Mouse (Mus musculus) skeletal muscle tissue, adult 2 months (tissue): ENCODE data around the gene Nup210l.
"Not testable (repeated sequence)": the region's sequence is repeated elsewhere in the genome, so short reads cannot be mapped to it uniquely, and the experiment has no call there.

Experiments used
- DNase-seq: peaks from one replicate; pipeline ENCODE4 v3.0.0-alpha.2; 2012; ENCODE audit warnings: low read depth, low spot score

Gene Nup210l

DNA sequence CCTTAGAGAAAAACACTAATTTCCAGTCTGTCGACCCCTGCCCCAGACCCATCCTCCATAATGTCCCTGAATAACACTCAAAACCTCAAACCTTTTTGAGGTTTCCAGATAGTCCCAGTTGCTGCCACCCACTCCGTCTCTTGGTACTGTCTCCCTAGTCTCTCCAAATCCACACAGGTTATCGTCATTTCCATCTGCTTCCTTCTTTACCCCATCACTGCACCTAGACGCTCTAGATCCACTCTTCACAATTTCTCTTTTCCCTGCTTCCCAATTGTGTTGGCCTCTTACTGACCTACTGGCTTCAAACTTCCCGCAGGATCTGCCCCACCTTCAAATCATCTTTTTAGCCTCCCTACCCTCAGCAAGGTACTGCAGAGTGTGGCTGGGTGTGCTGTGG, 117.2 kb downstream of the Nup210l start:
- no peak for DNase-seq

DNA sequence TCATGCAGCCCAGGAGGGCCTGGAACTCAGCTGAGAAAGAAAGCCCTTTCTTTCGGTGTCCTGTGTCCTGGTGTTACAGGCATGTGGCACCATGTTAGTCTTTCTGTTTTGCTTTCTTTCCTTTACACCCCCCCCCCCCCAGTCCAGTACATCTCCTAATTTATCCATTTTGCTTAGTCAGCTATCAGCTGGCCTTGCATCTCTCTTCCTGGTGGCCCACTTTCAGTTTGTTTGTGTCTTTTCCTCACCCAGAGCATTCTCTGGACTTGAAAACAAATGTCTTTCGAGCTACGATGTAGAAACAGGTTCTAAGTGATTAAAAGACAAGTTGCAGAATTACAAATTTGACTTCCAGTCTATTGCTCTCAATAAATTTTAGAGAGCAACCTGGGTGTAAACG, 118.5 kb downstream of the Nup210l start:
- DNase-seq: no peak

DNA sequence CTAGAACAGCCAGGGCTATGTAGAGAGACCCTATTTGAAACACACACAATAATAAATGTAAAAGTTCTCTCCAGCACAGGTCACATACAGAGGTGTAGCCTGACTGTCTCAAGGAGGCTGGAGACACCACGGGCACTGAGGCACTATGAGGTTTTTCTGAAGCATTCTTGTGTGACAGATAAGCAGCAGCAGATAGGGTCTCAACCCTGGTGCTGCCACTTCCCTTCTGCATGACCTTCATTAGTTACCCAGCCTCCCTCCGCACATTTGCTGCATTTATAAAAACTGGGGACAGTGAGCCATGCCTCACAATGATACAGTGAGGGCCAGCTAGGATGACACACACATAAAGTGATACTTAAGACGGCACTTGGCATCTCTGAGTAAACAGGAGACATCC, 119.0 kb downstream of the Nup210l start:
- peak; percentile 27 for DNase-seq

DNA sequence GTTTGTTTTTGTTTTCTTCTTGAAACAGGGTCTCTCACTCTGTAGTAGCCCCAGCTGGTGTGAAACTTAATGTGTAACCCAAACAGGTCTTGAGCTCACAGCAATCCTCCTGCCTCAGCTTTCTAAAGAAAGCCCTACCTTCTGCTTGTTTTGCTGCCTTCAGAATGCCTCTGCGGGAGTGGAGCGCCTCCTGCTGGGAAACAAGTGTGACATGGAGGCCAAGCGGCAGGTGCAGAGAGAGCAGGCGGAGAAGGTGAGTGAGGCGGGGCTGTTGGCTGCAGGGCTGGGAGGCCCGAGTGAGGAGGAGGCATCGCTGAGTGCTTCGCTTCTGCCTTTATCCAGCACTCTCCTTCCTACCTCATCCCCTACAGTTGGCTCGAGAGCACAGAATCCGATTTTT, 120.4 kb downstream of the Nup210l start:
- DNase-seq: no peak

DNA sequence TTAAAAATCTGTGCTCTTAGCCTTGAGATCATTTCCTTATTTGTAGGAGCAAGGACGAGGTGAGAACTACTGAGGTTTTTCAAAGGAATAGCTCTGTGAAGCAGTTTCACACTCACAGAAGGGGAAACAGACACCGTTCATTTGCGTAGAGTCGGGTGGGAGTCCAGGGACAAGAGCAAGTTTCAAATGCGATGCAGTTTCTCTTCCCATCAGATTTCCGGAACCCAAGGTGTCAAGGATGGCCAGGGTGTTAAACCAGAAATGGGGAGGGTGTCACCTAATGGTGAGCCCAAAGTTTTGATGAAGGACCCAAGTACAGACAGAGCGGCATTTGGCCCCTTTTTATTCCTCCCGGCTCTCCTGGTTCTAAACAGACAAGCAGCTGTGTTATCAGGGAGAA, 127.1 kb downstream of the Nup210l start:
- DNase-seq: no peak

DNA sequence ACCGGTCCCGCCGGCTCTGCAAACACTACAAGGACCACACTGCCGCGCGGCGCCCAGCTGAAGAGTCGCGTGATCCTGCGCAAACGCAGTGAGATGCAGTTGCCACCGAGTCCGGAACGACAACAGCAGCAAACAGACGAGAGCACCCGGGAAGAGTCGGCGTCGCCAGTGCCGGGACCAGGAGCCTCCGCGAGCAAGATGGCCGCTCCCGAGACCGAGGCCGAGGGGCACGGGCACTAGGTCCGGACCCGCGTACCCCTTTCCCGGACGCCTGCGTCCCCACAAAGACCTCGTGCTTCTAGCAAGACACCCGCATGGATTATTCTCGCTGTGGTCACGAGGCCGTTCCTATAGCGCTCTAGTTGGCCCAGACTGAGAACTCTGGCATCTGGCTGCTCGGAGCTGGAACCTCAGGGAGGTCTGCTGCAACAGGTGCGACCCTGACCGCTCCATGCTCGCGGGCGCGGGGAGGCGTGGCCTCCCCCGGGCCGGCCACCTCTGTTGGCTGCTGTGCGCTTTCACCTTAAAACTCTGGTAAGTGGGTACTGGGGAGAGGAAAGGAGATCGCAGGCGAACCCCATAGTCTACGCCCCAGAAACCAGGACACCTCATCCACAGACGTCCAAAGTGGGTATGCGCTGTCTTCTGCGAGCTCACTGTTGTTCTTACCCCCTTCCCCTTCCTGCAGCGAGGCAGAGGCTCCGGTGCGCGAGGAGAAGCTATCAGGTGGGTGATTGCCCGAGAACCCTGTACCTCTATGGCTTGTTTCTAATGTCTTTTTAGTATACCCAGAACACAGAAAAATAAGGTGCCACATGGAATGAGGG, 127.8 kb downstream of the Nup210l start, which contains the start of gene Jtb:
Gene Jtb (plus strand): TSS at position 91 of the 827 bp plus-strand sequence.
- peak; percentile 95 for DNase-seq

DNA sequence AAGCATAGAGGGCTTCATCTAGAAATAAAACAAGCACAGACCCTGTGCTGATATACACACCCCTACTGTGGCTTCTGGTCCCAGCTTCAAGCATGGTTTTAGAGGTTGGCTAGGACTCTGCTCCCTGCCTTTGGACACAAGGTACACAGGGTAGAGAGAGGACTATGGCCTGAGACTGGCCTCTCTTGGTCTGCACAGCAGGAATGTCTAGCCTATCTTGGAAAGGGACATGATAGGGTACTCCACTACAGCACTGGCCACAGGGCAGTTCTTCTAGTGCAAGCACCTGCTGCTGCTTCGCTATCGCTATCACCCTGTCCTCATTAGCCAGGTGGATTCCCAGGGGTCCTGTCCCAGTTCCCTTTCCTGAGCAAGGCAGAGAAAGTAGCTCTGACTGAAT, 137.3 kb downstream of the Nup210l start:
- DNase-seq: no peak

DNA sequence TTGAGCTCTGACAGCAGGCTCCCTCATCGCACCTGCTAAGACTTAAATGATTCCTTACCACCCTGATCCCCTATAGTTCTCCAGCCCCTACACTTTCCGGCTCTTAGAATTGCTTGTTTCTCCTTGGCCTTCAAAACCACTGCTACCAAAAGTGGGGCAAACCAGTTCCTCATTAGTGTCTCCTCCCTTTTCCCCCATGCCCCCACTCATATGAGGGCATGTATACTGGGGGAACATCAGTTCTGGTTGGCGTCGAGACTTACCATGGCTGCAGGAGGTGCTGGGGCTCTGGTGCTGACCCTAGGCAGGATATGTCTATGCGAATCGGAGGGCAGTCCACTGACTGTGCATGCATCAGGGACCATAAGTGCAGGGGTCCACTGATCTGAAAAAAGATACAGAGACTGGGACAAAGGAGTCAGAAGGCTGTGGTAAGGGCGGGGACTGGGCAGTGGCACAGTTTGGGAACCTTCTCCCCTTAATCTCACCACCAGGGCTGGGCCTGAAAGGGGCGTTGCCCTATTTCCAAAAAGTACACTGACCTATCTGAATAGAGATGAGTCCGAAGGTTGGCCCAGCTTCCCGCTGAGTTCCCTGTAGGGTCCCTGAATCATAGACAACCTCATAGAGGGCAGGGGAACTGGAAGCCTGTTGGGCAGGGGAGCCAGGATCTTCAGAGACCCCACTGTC, 137.9 kb downstream of the Nup210l start:
- DNase-seq: no peak

DNA sequence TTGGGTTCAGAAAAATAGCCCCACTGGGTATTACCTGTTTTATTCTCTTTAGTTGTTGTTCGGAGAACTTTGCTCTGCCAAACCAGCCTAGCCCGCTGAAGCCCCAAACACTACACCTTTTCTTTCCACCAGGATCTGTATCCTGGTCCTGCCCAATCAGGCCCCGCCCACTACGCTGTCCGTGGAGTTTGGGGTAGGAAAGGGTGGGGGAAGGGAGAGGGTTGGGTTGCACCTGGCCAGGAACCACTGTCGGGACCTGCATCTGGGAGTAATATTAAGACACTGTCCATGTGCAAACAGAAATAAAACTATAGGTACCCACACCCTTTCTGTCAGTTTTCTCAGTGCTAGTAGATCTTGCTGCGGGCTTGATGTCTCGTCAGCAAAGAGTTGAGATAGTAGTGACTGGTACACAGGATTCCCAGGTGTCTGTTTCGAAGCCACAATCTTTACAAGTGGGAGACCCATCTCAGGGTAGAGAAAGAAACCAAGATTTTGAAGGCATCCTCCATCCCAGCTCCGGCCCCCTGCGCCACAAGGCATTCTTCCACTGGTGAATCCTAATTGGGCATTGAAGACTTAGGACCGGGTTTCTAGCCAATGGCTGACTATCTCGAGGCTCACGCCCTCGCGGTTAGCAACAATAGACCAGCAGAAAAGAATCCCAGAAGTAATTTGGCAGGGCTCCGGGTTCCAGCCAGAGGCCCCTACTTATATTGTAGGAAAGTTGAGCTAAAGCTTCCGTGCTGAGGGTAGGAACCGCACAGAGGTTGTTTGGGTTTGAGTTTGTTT, 139.2 kb downstream of the Nup210l start, which contains the start of gene Creb3l4:
Gene Creb3l4 (minus strand): TSS at position 529 of the 792 bp plus-strand sequence.
- DNase-seq: no peak

DNA sequence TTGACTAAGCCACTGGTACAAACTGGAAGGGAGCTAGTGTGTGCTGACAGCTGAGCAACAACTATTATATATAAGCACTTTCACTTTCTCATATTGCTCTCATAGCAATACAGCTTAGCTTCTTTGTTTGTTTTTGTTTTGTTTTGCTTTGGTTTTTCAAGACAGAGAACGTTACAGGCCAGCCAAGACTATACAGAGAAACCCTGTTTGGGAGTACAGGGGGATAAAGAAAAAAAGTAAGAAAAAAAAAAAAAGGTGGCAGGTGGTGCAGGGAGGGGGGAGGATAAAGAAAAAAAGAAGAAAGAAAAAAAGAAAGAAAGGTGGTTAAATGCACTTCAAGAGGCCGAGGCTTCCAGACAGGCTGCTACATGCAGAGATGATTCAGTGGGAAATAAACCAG, 141.5 kb downstream of the Nup210l start:
- DNase-seq: no peak

DNA sequence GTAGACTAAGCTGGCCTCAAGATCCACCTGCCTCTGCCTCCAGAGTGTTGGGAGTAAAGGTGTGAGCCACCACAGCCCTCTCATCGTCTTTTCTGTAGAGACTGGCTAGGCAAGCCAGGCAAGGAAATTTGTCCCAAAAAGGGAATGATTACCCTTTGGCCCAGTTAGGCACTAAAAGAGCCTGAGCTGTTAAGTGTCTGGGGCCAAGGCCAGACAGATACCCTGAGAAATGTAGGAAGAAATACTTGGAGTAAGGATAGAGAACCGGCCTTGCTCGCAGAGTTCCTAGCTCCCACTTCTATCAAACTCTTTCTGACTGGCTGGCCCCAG, 143.7 kb downstream of the Nup210l start:
- no peak for DNase-seq

DNA sequence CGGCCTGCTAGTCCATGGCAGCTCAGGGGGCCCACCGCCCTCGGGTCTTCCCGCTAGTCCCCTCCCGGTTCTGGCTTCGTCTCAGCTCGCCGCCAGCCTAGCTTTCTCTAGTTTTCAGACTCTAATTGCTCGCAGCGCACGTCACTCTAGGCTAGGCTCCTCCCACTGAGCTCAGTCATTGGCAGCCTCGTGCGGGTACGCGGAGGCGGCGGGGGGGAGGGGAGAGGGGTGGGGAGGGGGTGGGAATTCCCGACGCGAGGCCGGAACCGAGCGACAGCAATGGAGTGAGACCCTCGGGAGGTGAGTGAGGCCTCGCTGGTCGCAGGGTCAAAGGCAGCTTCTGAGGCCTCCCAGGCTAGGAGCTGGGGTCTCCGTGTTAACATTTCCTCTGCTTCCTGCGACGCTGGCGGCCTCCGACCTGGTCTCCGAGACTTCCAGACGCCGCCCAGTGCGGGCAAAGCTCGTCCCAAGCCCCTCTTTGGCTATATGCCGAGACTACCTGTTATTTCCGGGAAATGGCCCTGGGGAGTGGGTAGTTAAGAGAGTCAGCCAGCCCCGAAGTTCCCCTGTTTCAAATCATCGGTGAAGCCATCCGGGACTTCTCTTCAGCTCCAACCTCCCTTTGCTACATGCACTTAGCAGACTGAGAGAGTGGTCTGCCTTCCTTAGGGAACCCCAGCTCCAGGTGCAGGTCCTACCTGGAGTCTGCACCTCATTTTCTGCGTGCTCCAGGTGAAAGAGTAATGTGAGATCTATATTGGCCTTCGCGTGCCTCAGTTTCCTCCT, 144.2 kb downstream of the Nup210l start, which contains the start of gene Slc39a1:
Gene Slc39a1 (plus strand): TSS at position 213 of the 786 bp plus-strand sequence.
- DNase-seq: peak; percentile 92

DNA sequence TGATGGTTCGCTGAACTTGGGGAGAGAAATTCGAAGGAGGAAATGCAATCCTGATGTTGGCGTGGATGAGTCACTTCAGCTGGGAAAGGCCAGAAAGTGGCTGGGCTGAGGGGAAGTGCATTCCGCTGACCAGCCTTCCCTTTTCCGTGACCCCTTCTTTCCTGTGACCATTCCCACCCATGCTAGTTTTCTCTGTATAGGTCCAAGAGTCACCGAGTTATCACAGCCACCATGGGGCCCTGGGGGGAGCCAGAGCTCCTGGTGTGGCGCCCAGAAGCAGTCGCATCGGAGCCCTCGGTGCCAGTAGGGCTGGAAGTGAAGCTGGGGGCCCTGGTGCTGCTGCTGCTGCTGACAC, 144.8 kb downstream of the Nup210l start:
- DNase-seq: no peak

DNA sequence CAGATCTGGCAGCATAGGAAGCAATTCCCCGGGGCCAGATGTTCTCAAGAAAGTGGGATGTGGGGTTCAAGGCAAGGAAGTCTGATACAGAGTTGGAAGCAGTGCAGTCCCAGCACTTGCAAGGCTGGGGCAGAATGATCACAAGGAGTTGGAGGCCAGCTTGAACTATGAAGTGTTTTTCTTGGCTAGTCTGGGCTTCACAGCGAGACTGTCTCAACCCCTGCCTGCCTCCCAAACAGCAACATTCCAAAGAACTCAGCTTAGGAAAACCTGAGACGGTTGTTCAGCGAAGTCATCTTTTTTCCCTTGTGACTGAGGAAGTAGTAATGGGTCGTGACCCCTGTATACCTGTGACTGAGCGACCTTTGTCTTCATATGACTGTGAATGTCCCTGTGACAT, 146.9 kb downstream of the Nup210l start:
- no peak for DNase-seq

DNA sequence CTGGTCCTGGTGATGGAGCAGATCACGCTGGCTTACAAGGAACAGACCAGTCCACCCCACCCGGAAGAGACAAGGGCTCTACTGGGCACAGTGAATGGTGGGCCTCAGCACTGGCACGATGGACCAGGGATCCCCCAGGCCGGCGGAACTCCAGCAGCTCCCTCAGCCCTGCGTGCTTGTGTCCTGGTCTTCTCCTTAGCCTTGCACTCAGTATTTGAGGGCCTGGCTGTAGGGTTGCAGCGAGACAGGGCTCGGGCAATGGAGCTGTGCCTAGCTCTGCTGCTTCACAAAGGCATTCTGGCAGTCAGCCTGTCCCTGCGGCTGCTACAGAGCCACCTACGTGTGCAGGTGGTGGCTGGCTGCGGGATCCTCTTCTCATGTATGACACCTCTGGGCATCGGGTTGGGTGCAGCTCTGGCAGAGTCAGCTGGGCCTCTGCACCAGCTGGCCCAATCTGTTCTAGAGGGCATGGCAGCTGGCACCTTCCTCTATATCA, 147.8 kb downstream of the Nup210l start:
- not testable (repeated sequence) for DNase-seq

DNA sequence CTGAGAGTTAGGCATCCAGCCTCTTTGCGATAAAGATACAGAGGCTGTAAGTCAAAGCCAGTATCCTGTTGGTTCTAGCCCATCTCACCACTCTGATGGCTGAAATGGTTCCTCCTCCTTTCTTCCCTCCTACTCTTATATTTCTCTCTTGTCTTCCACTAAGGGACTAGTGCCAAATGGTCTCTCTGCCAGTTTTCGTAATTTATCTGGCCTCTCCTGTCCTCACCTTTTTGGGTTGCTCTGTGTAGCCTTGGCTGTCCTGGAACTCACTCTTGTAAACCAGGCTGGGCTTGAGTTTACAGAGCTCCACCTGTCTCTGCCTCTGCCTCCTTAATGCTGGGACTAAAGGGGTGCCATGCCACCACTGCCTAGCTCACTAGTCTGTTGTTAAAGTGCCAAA, 148.7 kb downstream of the Nup210l start:
- DNase-seq: not testable (repeated sequence)

DNA sequence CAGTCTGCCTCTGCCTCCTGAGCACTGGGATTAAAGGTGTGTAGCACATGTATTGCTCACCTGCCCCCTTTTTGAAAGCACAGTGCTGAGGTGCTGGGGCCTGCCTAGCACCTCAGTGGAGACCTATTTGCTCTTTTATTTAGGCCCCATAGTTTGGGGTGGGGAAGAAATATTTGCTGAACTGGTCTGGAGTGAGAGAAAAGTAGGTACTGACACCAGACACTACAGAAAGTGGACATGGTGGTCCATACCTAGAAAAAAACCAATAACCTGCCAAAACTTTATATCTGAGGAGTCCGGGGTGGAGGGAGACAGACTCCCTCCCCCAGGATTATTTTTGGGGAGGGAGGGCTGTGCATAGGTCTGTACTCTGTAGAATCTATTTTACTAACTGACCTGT, 149.2 kb downstream of the Nup210l start:
- not testable (repeated sequence) for DNase-seq

DNA sequence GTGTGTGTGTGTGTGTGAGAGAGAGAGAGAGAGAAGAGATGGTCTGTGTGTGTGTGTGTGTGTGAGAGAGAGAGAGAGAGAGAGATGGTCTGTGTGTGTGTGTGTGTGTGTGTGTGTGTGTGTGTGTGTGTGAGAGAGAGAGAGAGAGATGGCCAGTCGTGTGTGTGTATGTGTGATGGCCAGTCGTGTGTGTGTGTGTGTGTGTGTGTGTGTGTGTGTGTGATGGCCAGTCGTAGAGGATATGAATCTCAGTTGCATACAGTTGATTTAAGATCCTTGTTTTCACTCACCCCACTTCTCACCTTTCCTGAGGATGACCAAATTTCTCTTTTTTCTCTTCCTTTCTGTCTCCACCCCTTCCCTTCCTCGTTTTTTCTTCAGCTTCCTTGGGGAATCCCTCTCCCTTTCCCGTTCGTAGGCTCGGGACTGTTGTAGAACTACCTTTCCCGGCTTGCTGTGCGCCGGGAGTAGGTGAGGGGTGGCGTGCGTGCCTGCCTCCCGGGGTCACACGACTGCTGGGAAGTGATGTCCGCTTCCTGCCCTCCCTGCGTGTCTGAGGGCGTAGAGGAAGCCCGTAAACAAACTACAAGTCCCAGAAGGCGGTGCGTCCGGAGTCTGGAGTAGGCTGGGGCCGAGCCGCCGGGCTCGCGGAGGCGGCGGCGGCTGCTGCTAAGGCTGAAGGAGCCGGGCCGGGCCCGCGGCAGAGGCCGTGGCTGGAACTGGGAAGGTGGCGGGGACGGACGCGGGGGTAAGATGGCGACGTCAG, 149.9 kb downstream of the Nup210l start, which contains the start of gene Crtc2:
Gene Crtc2 (plus strand): TSS at position 511 of the 766 bp plus-strand sequence.
- DNase-seq: peak; percentile 97

DNA sequence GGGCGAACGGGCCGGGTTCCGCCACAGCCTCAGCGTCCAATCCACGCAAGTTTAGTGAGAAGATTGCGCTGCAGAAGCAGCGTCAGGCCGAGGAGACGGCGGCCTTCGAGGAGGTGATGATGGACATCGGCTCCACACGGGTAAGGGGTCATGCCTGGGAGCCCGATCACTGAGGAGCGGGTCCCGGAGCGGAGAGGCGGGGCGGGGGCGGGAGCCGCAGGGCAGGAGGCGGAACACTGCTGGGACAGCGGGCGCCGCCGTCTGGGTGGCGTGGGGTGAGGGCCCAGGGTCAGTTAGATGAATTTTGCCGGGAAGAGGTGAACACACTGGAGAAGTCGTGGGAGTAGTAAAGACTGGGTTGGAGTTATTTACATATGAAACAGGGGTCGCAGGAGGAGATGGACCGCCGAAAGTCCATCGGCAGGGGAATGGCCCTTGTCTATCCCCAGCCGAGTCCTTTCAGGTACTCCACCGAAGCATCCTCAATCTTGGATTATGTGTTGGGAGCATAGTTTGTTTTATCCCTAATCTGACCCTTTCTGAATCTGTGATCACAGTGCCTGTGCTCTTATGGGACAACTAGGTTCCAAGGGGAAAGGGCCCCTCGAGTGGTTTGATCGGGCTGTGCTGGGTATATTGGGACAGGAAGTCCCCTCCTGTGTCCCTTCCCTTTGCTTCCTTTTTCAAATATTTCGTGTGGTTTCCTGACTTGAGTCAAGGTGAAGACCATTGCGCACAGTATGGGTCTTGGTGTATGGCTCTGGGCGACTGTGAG, 150.7 kb downstream of the Nup210l start:
- DNase-seq: no peak

DNA sequence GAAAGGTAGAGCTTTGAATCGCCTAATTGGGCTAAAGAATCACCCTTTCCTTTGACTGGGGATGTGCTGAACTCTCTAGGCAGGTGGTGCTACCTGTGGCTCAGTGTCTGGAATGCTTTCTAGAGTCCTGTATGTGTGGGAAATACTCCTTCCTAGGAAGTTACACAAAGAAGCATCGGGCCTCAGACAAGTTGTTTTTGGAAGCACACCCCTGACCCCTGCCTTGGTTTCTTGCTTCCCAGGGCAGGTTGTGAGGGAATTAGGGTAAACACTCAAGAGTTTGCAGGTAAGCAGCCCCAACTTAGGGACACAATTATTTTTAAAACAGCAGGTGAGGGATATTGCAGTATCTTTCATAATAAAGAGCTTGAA, 151.2 kb downstream of the Nup210l start:
- DNase-seq: no peak
